Mouse (Mus musculus) MEL (cell line): ENCODE data around the gene Tjp1.

Experiments used
- CHD2 ChIP-seq: IDR thresholded peaks from 2 replicates; pipeline ENCODE4 v1.6.1; 2011; ENCODE audit warnings: low read length, improper control_type of control experiment
- CTCF ChIP-seq, 3 experiments: IDR thresholded peaks in 2 of 3; conservative IDR thresholded peaks in 1 of 3; 2 replicates each; pipeline ENCODE4 v1.5.1; 2011 to 2012; ENCODE audit warnings: low read length in 3 of 3, low read depth in 2 of 3, mild to moderate bottlenecking in 2 of 3, improper control_type of control experiment in 1 of 3, inconsistent platforms in 1 of 3, mixed read lengths in 1 of 3, moderate library complexity in 1 of 3; ENCODE audit not compliant: control insufficient read depth in 1 of 3, insufficient read depth in 1 of 3, poor library complexity in 1 of 3, severe bottlenecking in 1 of 3
- EP300 ChIP-seq, 2 experiments: IDR thresholded peaks; 2 replicates each; pipeline ENCODE4 v1.6.1; 2011; ENCODE audit warnings: improper control_type of control experiment in 2 of 2, low read length in 2 of 2, low read depth in 1 of 2, mild to moderate bottlenecking in 1 of 2
- MAFK ChIP-seq: IDR thresholded peaks from 2 replicates; pipeline ENCODE4 v1.6.1; 2011; ENCODE audit warnings: low read depth, mild to moderate bottlenecking, low read length, improper control_type of control experiment, borderline replicate concordance
- NELFE ChIP-seq: IDR thresholded peaks from 2 replicates; pipeline ENCODE4 v1.6.1; 2011; ENCODE audit warnings: low read depth, low read length, improper control_type of control experiment
- NRF1 ChIP-seq: IDR thresholded peaks from 2 replicates; pipeline ENCODE4 v1.6.1; 2014; ENCODE audit warnings: low read depth, mild to moderate bottlenecking, inconsistent platforms, low read length, improper control_type of control experiment, moderate library complexity; ENCODE audit not compliant: poor library complexity, insufficient read depth, severe bottlenecking
- POLR2A ChIP-seq, 2 experiments: IDR thresholded peaks; 2 replicates each; pipeline ENCODE4 v1.6.1; 2011 to 2012; ENCODE audit warnings: low read length in 2 of 2, mild to moderate bottlenecking in 2 of 2, control low read depth in 1 of 2, improper control_type of control experiment in 1 of 2, low read depth in 1 of 2, moderate library complexity in 1 of 2; ENCODE audit not compliant: control insufficient read depth in 1 of 2, insufficient read depth in 1 of 2, poor library complexity in 1 of 2
- TCF12 ChIP-seq: IDR thresholded peaks from 2 replicates; pipeline ENCODE4 v1.6.1; 2014; ENCODE audit warnings: low read depth, mild to moderate bottlenecking, inconsistent platforms, low read length, improper control_type of control experiment, moderate library complexity
- UBTF ChIP-seq: IDR thresholded peaks from 2 replicates; pipeline ENCODE4 v1.6.1; 2012; ENCODE audit warnings: low read depth, mild to moderate bottlenecking, inconsistent platforms, low read length, improper control_type of control experiment, moderate library complexity, borderline replicate concordance; ENCODE audit not compliant: insufficient read depth
- USF1 ChIP-seq: IDR thresholded peaks from 2 replicates; pipeline ENCODE4 v1.6.1; 2014; ENCODE audit warnings: low read depth, mild to moderate bottlenecking, inconsistent platforms, low read length, improper control_type of control experiment, moderate library complexity
- ZC3H11A ChIP-seq: IDR thresholded peaks from 2 replicates; pipeline ENCODE4 v1.6.1; 2012; ENCODE audit warnings: low read depth, mild to moderate bottlenecking, inconsistent platforms, low read length, improper control_type of control experiment

GRCm38 (mm10) chr7:65489742-65490141 is 37.8 kb downstream of the Tjp1 start:
- TF ChIP-seq CTCF (IDR thresholded peaks at IDR 0.05 in 2 of 3, conservative IDR thresholded peaks at IDR 0.05 in 1 of 3; ENCODE audit: control insufficient read depth in 1 of 3, insufficient read depth in 1 of 3, low read depth in 2 of 3, low read length in 3 of 3, poor library complexity in 1 of 3, severe bottlenecking in 1 of 3): no peak
- TF ChIP-seq NRF1: no peak
- no peak for TF ChIP-seq NELFE
- no peak for TF ChIP-seq CHD2
- no peak for TF ChIP-seq MAFK
- no peak for TF ChIP-seq USF1
- no peak for TF ChIP-seq EP300 (IDR thresholded peaks at IDR 0.05; ENCODE audit: low read depth in 1 of 2, low read length in 2 of 2)
- TF ChIP-seq UBTF: no peak
- no peak for TF ChIP-seq ZC3H11A
- no peak for TF ChIP-seq POLR2A (IDR thresholded peaks at IDR 0.05; ENCODE audit: control insufficient read depth in 1 of 2, insufficient read depth in 1 of 2, low read depth in 1 of 2, low read length in 2 of 2, poor library complexity in 1 of 2)
- no peak for TF ChIP-seq TCF12
